Mouse (Mus musculus) limb, embryonic 15.5 days (tissue): ENCODE results near the gene Wwox. TPM values are rescaled to one million over a fixed set of nuclear protein-coding genes. Genes with fewer than 3 reads are reported as not detected.

Source experiments
- ATAC-seq: fragments of 200-750 bp; cut with Nextera tagmentation; 2 replicates; pipeline ENCODE4 v1.8.0; 2017; ENCODE audit warnings: low read depth, moderate TSS enrichment; ENCODE audit not compliant: insufficient number of reproducible peaks, low FRiP score, low TSS enrichment
- H3K27ac ChIP-seq: fragments of 300-500 bp; sonication (generic); 2 replicates; pipeline ENCODE4 v1.5.1; 2015; ENCODE audit warnings: moderate library complexity, mild to moderate bottlenecking, inconsistent platforms
- H3K27me3 ChIP-seq: fragments of 300-500 bp; sonication (generic); 2 replicates; pipeline ENCODE4 v1.6.1; 2015; ENCODE audit warnings: inconsistent platforms
- H3K36me3 ChIP-seq: fragments of 300-500 bp; sonication (generic); 2 replicates; pipeline ENCODE4 v1.6.1; 2015; ENCODE audit warnings: inconsistent platforms
- H3K4me1 ChIP-seq: fragments of 300-500 bp; sonication (generic); 2 replicates; pipeline ENCODE4 v1.6.1; 2015; ENCODE audit warnings: inconsistent platforms
- H3K4me2 ChIP-seq: fragments of 300-500 bp; sonication (generic); 2 replicates; pipeline ENCODE4 v1.6.1; 2015; ENCODE audit warnings: mild to moderate bottlenecking, inconsistent platforms
- H3K4me3 ChIP-seq: fragments of 300-500 bp; sonication (generic); 2 replicates; pipeline ENCODE4 v1.5.1; 2015; ENCODE audit warnings: mild to moderate bottlenecking, inconsistent platforms
- H3K9ac ChIP-seq: fragments of 300-500 bp; sonication (generic); 2 replicates; pipeline ENCODE4 v1.6.1; 2015; ENCODE audit warnings: inconsistent platforms
- H3K9me3 ChIP-seq: fragments of 300-500 bp; sonication (generic); 2 replicates; pipeline ENCODE4 v1.6.1; 2016; ENCODE audit warnings: inconsistent platforms
- WGBS: fragments of 180-500 bp; shearing (Covaris S2); methylation state at CpG from one replicate; pipeline ENCODE4 v1.1.7; 2015; 5-methylcytosine and 5-hydroxymethylcytosine counted together
- polyA plus RNA-seq: library from polyadenylated mRNA; unstranded; fragments of >200 nt; fragmentation: Nextera tagmentation; extraction: Ambion mirVana; gene quantifications from 2 replicates; pipeline ENCODE4 v1.2.1, GENCODE M21; 2015

Gene Wwox
- polyA plus RNA-seq, 1 experiment from 2014 or later = 10.4 TPM

DNA sequence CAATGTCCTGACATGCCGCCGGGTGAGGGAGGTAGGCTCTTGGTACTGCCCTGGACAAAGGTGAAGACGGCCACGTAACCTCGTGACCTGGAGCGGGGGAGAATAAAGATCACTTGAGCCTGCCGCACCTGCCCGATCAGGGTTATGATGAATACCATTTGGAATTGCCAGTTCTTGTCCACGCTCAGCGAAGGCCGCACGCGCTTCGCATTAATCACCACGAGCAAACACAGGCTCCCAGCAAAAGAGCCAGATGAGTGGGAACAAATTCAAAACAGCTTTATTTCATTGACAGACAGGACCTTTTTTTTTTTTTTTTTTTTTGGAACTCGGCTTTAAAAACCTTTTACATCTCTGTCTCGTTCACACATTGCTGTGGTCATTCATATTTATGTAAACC, 775.4 kb downstream of the Wwox start:
- H3K4me2 ChIP-seq = no peak overlapping the region
- H3K27ac ChIP-seq = no peak overlapping the region
- H3K27me3 ChIP-seq = peaks cover 27% of the 10 kb centered on the region; the same call in 1 of the 2 replicates
- no peaks in the 10 kb centered on the region for H3K36me3 ChIP-seq
- peaks cover under 1% of the 10 kb centered on the region; the same call in 1 of the 2 replicates for H3K4me1 ChIP-seq
- H3K9me3 ChIP-seq = no peaks in the 10 kb centered on the region
- H3K9ac ChIP-seq = no peak overlapping the region
- ATAC-seq = no peak
- H3K4me3 ChIP-seq = no peak overlapping the region
- WGBS = 47% methylated on average over 17 of the region's 17 CpGs

DNA sequence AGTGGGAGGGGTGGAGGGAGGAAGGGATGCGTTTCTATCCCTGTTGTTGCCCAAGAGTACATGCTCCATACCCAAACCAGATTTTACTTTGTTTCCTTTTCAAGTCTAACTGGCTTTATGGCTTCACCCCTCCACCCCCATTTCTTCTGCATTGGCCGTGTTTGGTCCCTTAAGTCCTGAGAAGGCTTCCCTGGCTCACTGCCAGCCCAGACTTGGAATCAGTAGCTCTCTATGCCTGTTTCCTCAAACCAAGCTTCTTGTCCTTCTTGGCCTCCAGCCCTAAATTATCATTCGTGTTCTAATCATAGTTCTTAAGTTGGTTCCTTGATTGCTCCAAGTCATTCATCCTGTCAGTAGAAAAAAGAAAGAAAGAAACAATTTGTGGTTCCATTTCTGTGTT, 777.3 kb downstream of the Wwox start:
- H3K27ac ChIP-seq = no peak overlapping the region
- no peak overlapping the region for H3K4me2 ChIP-seq
- peaks cover 20% of the 10 kb centered on the region; the same call in 1 of the 2 replicates for H3K27me3 ChIP-seq
- WGBS = 40% methylated on average over 3 of the region's 3 CpGs
- no peak for ATAC-seq
- H3K4me3 ChIP-seq = no peak overlapping the region
- peaks cover under 1% of the 10 kb centered on the region for H3K4me1 ChIP-seq
- no peaks in the 10 kb centered on the region for H3K36me3 ChIP-seq
- H3K9me3 ChIP-seq = no peaks in the 10 kb centered on the region
- no peak overlapping the region for H3K9ac ChIP-seq

DNA sequence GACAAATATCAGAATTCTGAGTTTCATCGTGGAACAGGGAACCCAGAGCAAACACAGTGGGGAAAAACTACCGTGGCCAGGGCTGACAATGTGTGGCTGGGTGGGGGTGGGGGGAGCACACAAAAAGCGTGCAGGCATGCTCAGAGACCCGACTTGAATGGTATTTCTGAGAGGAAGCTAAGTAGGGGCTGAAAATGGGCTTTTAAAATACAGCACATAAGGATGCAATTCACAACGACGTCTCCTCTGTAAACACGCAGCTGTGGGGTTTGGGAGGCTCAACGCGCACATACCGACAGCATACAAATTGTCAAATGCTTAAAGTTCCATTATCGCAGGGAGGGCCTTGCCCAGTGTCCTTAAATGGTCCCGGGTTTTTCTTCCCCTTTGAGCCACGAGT, 783.1 kb downstream of the Wwox start:
- ATAC-seq = no peak
- no peak overlapping the region for H3K9ac ChIP-seq
- H3K4me1 ChIP-seq = peaks cover 10% of the 10 kb centered on the region
- H3K36me3 ChIP-seq = no peaks in the 10 kb centered on the region
- H3K27ac ChIP-seq = no peak overlapping the region
- no peaks in the 10 kb centered on the region for H3K9me3 ChIP-seq
- 0 out of 2 replicates have a peak, but pooled peaks cover under 1% of the 10 kb centered on the region for H3K27me3 ChIP-seq
- H3K4me2 ChIP-seq = no peak overlapping the region
- WGBS = 39% methylated on average over 13 of the region's 13 CpGs
- H3K4me3 ChIP-seq = no peak overlapping the region

DNA sequence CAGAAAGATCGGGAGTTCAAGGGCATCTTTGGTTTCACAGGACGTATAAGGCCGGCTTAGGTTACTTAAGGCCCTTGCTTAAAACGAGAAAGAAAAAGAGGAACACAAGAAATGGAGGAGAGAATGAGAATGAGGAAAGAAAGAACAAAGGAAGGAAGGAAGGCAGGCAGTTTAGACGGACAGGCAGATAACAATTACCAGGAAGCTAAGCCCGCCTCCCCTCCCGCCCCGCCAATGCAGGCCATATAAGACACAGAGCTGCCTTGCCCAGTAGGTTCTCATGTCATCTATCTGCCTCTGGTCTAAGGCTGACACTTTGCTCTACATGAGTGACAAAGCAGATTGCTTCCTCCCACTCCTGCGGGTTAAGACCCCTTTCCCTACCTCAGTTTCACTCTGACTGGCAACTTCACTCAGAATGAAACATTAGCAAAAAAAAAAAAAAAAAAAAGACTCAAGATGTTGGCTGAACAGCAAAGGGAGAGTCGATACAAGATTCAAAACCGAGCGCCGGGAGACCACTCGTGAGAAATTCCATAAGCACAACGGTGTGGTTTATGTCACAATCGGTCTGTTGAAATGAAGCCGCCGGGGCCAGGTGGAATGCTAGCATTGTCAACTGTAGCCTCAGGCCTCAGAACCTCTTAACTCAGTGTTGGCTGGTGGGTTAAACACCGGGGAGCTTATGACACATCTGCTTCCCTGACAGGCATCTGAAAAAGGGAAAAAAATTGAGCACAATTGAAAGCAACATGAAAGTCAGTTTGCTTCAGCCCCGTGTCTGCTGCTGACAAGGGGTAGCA, 787.5 kb downstream of the Wwox start:
- WGBS = 62% methylated on average over 20 of the region's 20 CpGs
- Histone ChIP-seq H3K4me3 (no peak overlapping the region), H3K27me3 (0 out of 2 replicates have a peak, but pooled peaks cover 4% of the 10 kb centered on the region), H3K4me2 (no peak overlapping the region), H3K9me3 (no peaks in the 10 kb centered on the region), H3K9ac (no peak overlapping the region), H3K36me3 (no peaks in the 10 kb centered on the region), H3K4me1 (peaks cover 20% of the 10 kb centered on the region), H3K27ac (no peak overlapping the region)
- ATAC-seq = no peak

DNA sequence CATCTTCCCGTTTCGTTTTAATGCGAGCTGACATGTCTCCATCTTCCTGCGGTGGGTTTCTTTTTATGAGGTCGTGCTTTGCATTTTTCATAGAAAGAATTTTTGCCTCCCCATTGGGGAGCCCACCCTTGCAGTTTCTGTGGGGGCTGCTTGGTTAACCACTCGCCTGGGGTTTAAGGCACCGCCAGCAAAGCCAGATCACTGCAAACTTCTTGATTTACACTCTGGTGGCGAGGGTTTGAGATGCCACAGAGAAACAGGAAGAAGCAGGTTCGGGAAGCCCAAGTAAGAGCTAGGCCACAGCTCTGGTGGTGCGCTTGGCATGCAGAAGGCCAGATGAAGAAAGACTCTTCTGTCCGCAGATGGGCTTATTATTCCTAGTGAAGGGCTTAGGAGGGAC, 789.4 kb downstream of the Wwox start:
- no peak overlapping the region for H3K4me3 ChIP-seq
- H3K4me1 ChIP-seq = peaks cover 15% of the 10 kb centered on the region
- no peak overlapping the region for H3K4me2 ChIP-seq
- ATAC-seq = no peak
- 0 out of 2 replicates have a peak, but pooled peaks cover 4% of the 10 kb centered on the region for H3K27me3 ChIP-seq
- 50% methylated on average over 11 of the region's 11 CpGs for WGBS
- no peak overlapping the region for H3K9ac ChIP-seq
- H3K27ac ChIP-seq = no peak overlapping the region
- no peaks in the 10 kb centered on the region for H3K9me3 ChIP-seq
- no peaks in the 10 kb centered on the region for H3K36me3 ChIP-seq

DNA sequence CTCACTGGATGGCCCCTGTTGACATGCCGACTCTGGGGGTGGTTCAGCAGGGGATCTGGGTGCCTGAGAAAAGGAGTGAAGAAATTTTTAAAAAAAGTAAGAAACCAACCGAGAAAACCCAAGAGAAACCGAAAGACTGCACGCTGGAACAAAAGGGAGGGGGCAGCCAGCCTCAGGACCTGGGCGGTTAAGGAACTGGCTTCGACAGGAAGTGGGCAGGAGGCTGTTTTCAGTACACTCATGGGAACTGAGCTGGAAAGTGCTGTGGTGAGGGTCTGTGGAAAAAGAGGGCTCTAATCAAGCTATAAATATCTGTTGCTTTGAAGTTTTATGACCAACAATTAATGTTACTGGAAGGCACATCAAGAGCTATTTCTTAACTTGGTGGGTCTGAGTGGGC, 794.6 kb downstream of the Wwox start:
- peaks cover 4% of the 10 kb centered on the region for H3K4me1 ChIP-seq
- 31% methylated on average over 6 of the region's 6 CpGs for WGBS
- H3K4me3 ChIP-seq = no peak overlapping the region
- no peak overlapping the region for H3K4me2 ChIP-seq
- H3K27ac ChIP-seq = no peak overlapping the region
- H3K27me3 ChIP-seq = 0 out of 2 replicates have a peak, but pooled peaks cover 3% of the 10 kb centered on the region
- no peak for ATAC-seq
- H3K9me3 ChIP-seq = no peaks in the 10 kb centered on the region
- H3K9ac ChIP-seq = no peak overlapping the region
- H3K36me3 ChIP-seq = no peaks in the 10 kb centered on the region

DNA sequence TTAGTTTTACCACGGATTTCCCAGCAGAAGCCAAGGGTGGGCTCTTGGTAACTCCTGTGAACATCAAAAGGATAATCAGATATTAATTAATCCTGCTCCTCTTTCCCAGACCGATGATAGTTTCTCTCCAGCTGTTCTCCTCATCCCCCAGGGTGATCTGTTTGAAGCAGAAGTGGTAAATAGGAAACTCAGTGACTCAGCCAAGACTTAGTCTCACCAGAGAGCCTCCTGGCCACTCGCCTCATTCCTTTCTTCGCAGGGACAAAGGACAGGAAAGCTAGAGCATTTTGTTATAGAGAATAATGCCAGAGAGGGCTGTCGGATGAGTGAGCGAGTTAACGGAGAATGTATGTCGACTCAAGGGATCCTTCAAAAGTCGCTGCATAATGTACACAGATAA, 798.1 kb downstream of the Wwox start:
- WGBS = 66% methylated on average over 9 of the region's 9 CpGs
- H3K4me2 ChIP-seq = no peak overlapping the region
- H3K36me3 ChIP-seq = no peaks in the 10 kb centered on the region
- no peak overlapping the region for H3K4me3 ChIP-seq
- ATAC-seq = no peak
- H3K9me3 ChIP-seq = no peaks in the 10 kb centered on the region
- peaks cover 7% of the 10 kb centered on the region; the same call in 1 of the 2 replicates for H3K27me3 ChIP-seq
- peaks cover 3% of the 10 kb centered on the region; the same call in 1 of the 2 replicates for H3K4me1 ChIP-seq
- H3K9ac ChIP-seq = no peak overlapping the region
- H3K27ac ChIP-seq = no peak overlapping the region

DNA sequence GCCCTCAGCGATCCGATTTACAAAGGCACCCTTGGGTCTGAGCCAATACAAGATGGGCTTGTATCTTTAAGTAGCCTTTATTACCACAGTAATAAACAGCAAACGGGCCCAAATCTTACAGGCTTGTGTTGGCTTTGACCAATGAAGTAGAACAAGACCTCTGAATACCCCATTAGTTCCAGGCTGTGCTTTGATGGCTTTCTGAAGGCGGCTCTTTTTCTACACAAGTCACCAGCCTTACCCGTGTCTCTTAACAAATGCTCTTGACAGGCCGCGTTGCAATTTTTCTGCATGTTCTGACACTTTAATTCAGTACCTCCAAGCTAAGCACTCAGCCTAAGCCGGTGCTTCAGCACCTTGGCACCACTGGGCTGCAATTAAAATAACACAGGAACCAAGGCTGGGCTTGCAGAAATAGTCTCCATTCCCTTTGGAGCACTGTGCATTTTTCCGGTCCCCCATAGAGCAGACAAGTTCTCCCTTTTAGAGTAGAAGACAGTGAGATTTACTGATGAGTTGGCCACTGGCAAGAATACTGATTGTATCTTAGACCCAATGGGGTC, 804.1 kb downstream of the Wwox start:
- H3K4me3 ChIP-seq = no peak overlapping the region
- no peak overlapping the region for H3K4me2 ChIP-seq
- no peak overlapping the region for H3K27ac ChIP-seq
- H3K9me3 ChIP-seq = no peaks in the 10 kb centered on the region
- H3K27me3 ChIP-seq = peaks cover 28% of the 10 kb centered on the region
- no peak overlapping the region for H3K9ac ChIP-seq
- no peak for ATAC-seq
- WGBS = 56% methylated on average over 9 of the region's 9 CpGs
- H3K36me3 ChIP-seq = no peaks in the 10 kb centered on the region
- H3K4me1 ChIP-seq = no peaks in the 10 kb centered on the region

DNA sequence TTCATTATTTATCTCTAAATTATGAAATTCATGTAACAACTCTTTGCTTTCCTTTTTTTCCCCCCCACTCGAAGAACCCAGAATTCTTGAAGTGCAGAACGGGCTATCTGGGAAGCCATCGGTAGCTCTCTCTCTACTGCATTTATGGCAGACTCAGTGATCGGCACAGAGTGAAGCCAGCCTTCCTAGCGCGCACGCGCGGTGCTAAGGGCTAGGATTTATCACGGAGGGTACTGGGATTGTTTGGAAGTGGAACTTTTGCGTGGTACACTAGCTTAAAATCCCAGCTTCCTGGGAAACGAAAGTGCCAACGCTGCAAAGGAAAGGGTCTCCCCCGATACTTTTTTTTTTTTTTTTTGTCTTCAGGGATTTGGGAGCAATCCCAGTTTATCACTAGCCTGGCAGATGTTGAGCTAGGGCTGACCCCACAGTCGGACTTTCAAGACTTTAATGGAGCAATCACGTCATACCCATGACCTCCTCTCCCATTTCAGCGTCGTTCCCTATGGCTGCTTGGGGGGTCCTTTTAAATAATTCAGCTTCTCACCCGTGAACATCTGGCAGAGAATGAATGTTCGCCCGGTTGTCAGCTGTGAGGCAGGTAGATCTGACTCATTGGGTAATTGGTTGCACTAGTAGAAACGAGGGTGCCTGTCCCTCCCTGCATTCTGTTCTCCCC, 810.4 kb downstream of the Wwox start:
- Histone ChIP-seq H3K4me3 (peak overlapping the region; percentile 19; the same call in 1 of the 2 replicates), H3K27ac (no peak overlapping the region), H3K9me3 (no peaks in the 10 kb centered on the region), H3K4me1 (peaks cover 12% of the 10 kb centered on the region), H3K9ac (no peak overlapping the region), H3K36me3 (no peaks in the 10 kb centered on the region), H3K27me3 (peaks cover 49% of the 10 kb centered on the region), H3K4me2 (peak overlapping the region; percentile 45)
- ATAC-seq = no peak
- 23% methylated on average over 22 of the region's 22 CpGs for WGBS

DNA sequence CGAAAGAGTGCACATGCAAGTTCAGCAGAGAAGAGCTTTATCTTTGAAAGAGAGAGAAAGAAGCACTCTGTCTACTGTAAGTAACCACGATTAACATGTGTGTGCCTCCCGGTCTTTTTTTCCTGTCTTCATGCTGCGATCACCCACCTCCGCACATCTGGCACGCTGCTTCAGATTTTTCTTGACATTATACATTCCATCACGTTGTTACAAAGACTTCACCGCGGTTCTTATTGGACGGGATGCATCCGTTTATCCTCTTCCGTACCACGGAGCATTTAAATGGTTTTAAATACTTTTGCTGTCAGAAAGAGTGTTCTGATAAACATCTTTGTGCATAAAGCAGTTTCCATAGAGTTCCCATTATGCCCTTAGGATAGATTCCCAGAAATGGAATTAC, 816.1 kb downstream of the Wwox start:
- H3K27me3 ChIP-seq = peaks cover 52% of the 10 kb centered on the region
- peaks cover 22% of the 10 kb centered on the region; the same call in 1 of the 2 replicates for H3K4me1 ChIP-seq
- no peaks in the 10 kb centered on the region for H3K9me3 ChIP-seq
- WGBS = 54% methylated on average over 13 of the region's 13 CpGs
- no peak overlapping the region for H3K27ac ChIP-seq
- H3K4me3 ChIP-seq = no peak overlapping the region
- H3K4me2 ChIP-seq = no peak overlapping the region
- no peak for ATAC-seq
- H3K9ac ChIP-seq = no peak overlapping the region
- no peaks in the 10 kb centered on the region for H3K36me3 ChIP-seq

DNA sequence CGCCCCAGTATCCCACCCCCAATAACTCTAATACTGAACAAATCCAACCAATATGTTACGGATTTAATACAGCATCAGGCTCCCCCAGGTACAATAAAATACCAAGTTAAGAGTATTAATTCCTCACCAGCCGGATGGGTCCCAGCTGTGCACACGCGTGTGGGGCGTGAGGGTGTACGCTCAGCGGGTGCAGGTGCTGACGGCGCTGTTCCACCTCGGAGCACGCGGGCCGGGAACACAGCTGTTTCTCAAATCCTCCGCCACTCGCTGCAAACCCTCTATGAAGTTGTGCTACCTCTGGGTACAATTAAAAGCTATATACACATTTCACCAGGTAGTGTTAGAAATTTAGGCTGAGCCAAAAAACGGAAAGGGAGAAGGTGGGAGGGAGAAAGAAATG, 818.0 kb downstream of the Wwox start:
- peak; percentile 42; the same call in 1 of the 2 replicates for ATAC-seq

DNA sequence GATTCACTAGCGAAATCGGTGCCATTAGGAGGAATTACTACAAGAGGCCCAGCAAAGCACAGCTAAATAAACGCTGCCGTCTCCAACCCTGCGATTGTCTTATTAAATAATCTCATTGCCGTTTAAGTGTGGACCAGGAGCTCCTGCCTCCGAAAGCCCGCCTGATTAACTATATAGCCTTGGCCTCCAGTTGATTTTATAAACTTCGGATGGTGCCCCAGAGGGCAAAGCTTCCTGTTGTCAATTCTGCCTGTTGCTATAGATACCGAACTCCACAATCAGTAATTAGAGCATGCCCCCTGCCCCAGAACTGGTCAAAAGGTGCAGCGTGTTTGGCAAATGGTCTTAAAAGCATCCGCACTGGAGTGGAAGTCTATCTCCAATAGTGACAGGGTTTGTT, 820.4 kb downstream of the Wwox start:
- Histone ChIP-seq H3K4me1 (peaks cover 20% of the 10 kb centered on the region; the same call in 1 of the 2 replicates), H3K27ac (no peak overlapping the region), H3K36me3 (no peaks in the 10 kb centered on the region), H3K27me3 (peaks cover 49% of the 10 kb centered on the region), H3K9me3 (no peaks in the 10 kb centered on the region), H3K4me2 (no peak overlapping the region), H3K4me3 (no peak overlapping the region), H3K9ac (no peak overlapping the region)
- ATAC-seq = no peak
- WGBS = 55% methylated on average over 12 of the region's 12 CpGs

More for the DNA sequence above, 818.0 kb downstream of the Wwox start:
- 36% methylated on average over 17 of the region's 17 CpGs for WGBS
- Histone ChIP-seq H3K27me3 (peaks cover 50% of the 10 kb centered on the region), H3K4me1 (peaks cover 20% of the 10 kb centered on the region; the same call in 1 of the 2 replicates), H3K4me2 (no peak overlapping the region), H3K9me3 (no peaks in the 10 kb centered on the region), H3K27ac (no peak overlapping the region), H3K36me3 (no peaks in the 10 kb centered on the region), H3K4me3 (no peak overlapping the region), H3K9ac (no peak overlapping the region)
